Mouse (Mus musculus) embryonic facial prominence, embryonic 11.5 days (tissue): Measurements from ENCODE around the gene Ttbk2. TPM values are rescaled to one million over a fixed set of nuclear protein-coding genes. Genes with fewer than 3 reads are reported as not detected.
A peak's percentile ranks its signal among the peaks of the same experiment; 100 is the strongest.

Experiments
- ATAC-seq: fragments of 200-750 bp; cut with Nextera tagmentation; replicated peaks from 2 replicates; pipeline ENCODE4 v1.8.0; 2017; ENCODE audit warnings: low read depth; ENCODE audit not compliant: insufficient number of reproducible peaks, low FRiP score, low TSS enrichment
- DNase-seq: peaks from one replicate; pipeline ENCODE4 v3.0.0-alpha.2; 2015; ENCODE audit warnings: low spot score
- H3K27ac ChIP-seq: fragments of 300-500 bp; sonication (generic); replicated peaks from 2 replicates; pipeline ENCODE4 v1.5.1; 2014; ENCODE audit warnings: mild to moderate bottlenecking, low read depth, low read length, control low read depth
- H3K27me3 ChIP-seq: fragments of 300-500 bp; sonication (generic); 2 replicates; pipeline ENCODE4 v1.6.1; 2014; ENCODE audit warnings: mild to moderate bottlenecking, low read length, moderate library complexity, mixed read lengths; ENCODE audit not compliant: control insufficient read depth, insufficient read depth
- H3K36me3 ChIP-seq: fragments of 300-500 bp; sonication (generic); replicated peaks from 2 replicates; pipeline ENCODE4 v1.6.1; 2014; ENCODE audit warnings: low read depth, mild to moderate bottlenecking, low read length, moderate library complexity, mixed read lengths; ENCODE audit not compliant: control insufficient read depth, insufficient read depth
- H3K4me1 ChIP-seq: fragments of 300-500 bp; sonication (generic); 2 replicates; pipeline ENCODE4 v1.6.1; 2014; ENCODE audit warnings: low read length, mixed read lengths; ENCODE audit not compliant: control insufficient read depth, insufficient read depth
- H3K4me2 ChIP-seq: fragments of 300-500 bp; sonication (generic); 2 replicates; pipeline ENCODE4 v1.6.1; 2014; ENCODE audit warnings: low read depth, mild to moderate bottlenecking, control low read depth, low read length, moderate library complexity
- H3K4me3 ChIP-seq: fragments of 300-500 bp; sonication (generic); 2 replicates; pipeline ENCODE4 v1.5.1; 2014; ENCODE audit warnings: low read depth, low read length, control low read depth
- H3K9ac ChIP-seq: fragments of 300-500 bp; sonication (generic); replicated peaks from 2 replicates; pipeline ENCODE4 v1.6.1; 2014; ENCODE audit warnings: mild to moderate bottlenecking, control low read depth, low read length
- H3K9me3 ChIP-seq: fragments of 300-500 bp; sonication (generic); replicated peaks from 2 replicates; pipeline ENCODE4 v1.6.1; 2016; ENCODE audit warnings: mild to moderate bottlenecking, low read length, inconsistent platforms, mixed read lengths; ENCODE audit not compliant: control insufficient read depth
- WGBS: fragments of 180-500 bp; shearing (Covaris S2); extraction: QIAGEN DNeasy Blood & Tissue Kit; methylation state at CpG from one replicate; pipeline ENCODE4 v1.1.7; 2014; 5-methylcytosine and 5-hydroxymethylcytosine counted together
- polyA plus RNA-seq: library from polyadenylated mRNA; unstranded; fragments of >200 nt; fragmentation: Nextera tagmentation; extraction: Ambion mirVana; gene quantifications from 2 replicates; pipeline ENCODE4 v1.2.1, GENCODE M21; 2014

Ttbk2 gene
- 5.5 and 6.4 TPM in 2 replicates for polyA plus RNA-seq

DNA sequence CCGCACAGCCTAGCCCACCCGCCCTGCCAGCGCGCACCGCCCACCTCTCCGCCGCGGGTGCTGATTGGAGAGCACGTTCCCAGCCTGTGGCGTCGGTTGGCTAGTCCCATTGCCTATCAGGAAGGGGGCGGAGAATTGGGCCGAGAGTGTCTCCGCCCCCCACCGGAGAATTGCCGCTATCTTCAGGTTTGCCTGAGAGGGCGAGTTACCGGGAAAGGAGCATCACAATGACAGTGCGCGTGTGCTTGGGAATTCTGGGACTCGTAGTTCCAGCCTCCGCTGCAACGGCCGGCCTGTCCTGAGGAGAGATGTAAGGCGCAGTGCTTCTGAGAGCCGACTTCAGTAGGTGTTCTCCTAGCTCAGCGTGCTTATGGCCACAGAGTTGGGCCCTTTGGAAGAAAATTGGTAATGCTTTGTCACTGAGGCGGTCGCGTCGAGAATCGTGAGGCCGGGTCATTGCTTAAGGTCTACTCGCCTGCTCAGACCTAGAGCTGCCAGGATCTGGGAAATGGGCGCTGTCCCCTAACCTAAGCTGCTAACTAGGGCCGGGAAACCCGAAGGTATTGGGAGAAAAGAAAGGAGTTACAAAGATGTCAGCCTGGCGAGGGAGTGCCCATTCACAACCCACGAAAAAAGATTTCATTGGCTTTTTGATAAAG lies at the start of gene Ttbk2:
Gene Ttbk2, minus strand, starts transcription at position 181 of the 659 bp plus-strand sequence.
- Histone ChIP-seq H3K27ac (peak within 1 kb of the TSS; percentile 13; the same call in 1 of the 2 replicates), H3K4me3 (peak within 1 kb of the TSS; percentile 79), H3K4me1 (no peaks in the 10 kb centered on the region), H3K36me3 (no peaks in the 10 kb centered on the region), H3K27me3 (no peaks in the 10 kb centered on the region), H3K9ac (peak within 1 kb of the TSS; percentile 81), H3K4me2 (peak within 1 kb of the TSS; percentile 82), H3K9me3 (no peaks in the 10 kb centered on the region)
- DNase-seq = peak; percentile 98
- peak; percentile 100 for ATAC-seq
- under 1% methylated on average over 39 of the region's 39 CpGs for WGBS

DNA sequence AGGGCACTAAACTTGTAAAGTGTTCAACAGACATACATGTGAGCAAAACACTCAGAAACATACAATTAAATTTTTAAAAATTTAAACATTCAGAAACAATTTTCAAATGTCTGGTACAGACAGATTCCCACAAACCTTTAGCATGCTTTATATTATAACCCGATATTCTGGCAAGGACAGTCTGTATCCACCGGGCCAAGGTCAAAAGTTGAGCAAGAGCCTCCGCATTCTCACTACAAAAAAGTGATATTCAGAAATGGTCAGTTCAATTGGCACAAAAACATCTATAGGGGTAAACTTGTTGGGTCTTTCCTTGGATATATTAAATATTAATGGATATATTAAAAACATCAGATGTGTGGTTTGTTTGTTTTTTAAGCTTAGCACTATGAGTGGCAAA lies 46.0 kb upstream of the Ttbk2 start:
- 95% methylated on average over 3 of the region's 3 CpGs for whole genome bisulfite sequencing
- Histone ChIP-seq H3K9me3 (no peaks in the 10 kb centered on the region), H3K4me1 (no peaks in the 10 kb centered on the region), H3K36me3 (peaks cover 5% of the 10 kb centered on the region), H3K4me3 (no peak overlapping the region), H3K4me2 (no peak overlapping the region), H3K27ac (no peak overlapping the region), H3K9ac (no peak overlapping the region), H3K27me3 (no peaks in the 10 kb centered on the region)
- ATAC-seq = no peak
- DNase-seq = no peak

DNA sequence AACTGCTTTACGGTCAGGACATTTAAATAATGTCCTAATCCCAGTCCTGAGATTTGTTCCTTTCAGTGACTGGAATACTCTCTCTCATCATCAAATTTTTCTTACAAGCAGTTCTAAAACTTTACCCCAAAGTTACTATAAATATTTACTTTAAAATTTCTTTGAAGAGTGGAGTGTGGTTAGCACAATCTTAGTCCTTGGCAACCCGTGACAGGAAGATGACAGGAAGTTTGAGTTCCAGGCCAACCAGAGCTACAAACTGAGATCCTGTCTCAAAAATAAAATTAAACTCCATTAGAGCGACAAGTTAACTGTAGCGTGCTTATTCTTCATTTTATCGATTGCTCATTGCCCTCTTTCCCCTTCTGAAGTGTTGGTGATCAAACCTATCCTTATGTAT lies 37.2 kb upstream of the Ttbk2 start:
- DNase-seq = no peak
- ATAC-seq = no peak
- Histone ChIP-seq H3K9me3 (no peaks in the 10 kb centered on the region), H3K4me2 (no peak overlapping the region), H3K9ac (no peak overlapping the region), H3K27me3 (no peaks in the 10 kb centered on the region), H3K4me3 (no peak overlapping the region), H3K27ac (no peak overlapping the region), H3K4me1 (no peaks in the 10 kb centered on the region), H3K36me3 (peaks cover 2% of the 10 kb centered on the region)
- 91% methylated on average over 5 of the region's 5 CpGs for WGBS

DNA sequence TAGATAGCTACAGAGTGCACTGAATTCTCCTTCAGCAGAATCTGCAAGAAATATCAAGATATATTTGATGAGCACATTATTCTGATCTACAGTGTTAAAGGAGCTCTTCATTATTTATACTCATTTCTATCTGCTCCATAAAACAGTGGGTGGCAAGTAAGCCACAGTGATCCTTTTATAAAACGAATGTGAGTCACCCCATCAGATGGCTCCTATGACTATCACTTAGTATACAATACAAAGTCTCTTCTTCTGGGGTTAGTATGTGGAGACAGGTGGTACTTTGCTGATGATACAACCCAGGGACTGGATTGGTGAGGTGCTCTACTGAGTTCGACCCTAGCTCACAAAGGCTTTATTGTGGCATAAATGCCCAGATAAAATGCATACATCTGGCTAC lies 22.8 kb upstream of the Ttbk2 start:
- no peak overlapping the region for H3K4me2 ChIP-seq
- no peak for DNase-seq
- H3K9ac ChIP-seq = no peak overlapping the region
- no peak for ATAC-seq
- H3K36me3 ChIP-seq = no peaks in the 10 kb centered on the region; the same call in 1 of the 2 replicates
- no peaks in the 10 kb centered on the region for H3K27me3 ChIP-seq
- H3K4me3 ChIP-seq = no peak overlapping the region
- no peak overlapping the region for H3K27ac ChIP-seq
- H3K4me1 ChIP-seq = no peaks in the 10 kb centered on the region
- WGBS = 76% methylated on average over 2 of the region's 2 CpGs
- no peaks in the 10 kb centered on the region for H3K9me3 ChIP-seq

DNA sequence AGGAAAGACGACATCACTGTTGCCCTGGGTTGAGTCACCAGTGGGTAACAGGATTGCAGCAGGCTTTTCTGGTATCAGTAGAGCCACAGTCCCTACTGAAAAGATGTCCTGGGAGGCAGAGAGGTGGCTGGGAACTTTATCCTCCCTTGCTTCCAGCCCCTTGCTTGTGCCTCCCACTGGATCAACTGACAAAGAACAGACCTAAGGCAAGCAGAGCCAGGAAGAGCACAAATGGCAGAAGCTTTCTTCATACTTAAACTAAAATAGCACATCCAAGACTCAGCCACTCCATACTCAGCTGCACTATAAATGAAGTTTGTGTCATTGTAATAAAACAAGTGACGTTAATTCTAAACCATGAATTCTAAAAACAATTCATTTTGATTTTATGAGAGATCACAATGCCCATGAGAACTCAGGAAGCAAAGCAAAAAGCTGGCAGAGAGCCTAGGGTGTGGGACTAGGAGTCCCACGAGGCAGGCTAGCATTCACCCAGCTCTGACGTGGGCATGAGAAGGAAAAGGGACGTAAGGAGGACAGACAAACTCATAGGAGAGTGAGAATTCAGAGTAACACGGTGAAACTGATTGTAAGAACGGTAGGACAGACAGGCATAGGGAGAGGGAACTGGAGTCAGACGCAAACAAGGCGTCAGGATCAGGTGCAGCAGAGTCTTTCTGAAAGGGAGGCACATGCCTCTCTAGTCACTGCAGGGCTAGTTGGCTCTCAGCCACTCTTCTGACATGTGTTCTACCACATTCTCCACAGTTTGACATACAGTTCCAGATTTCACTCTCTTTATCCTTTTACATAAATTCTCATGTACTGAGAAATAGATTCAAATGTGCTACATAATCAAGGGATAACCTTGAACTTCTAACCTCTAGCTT lies 21.3 kb upstream of the Ttbk2 start:
- H3K9me3 ChIP-seq = no peaks in the 10 kb centered on the region
- DNase-seq = no peak
- 90% methylated on average over 9 of the region's 9 CpGs for WGBS

DNA sequence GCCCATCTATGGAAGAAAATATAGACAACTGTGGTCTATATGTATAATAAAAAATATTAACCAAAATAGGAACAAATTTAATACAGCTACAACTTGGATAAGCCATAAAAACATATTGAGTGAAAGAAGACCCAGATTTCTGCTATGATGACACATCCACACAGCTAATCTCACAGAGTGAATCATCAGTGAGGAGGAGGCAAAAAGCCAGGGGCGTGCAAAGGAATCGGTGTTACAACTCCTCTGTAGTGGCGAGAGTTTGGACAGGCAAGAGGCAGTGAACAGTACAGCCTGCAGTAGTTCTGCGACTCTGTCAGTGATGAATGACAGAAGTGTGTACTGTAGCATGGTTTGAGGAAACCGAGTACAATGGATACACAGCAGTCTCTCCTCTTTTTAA lies 16.9 kb upstream of the Ttbk2 start:
- Histone ChIP-seq H3K4me3 (no peak overlapping the region), H3K9me3 (no peaks in the 10 kb centered on the region), H3K9ac (no peak overlapping the region), H3K27me3 (no peaks in the 10 kb centered on the region), H3K4me2 (no peak overlapping the region), H3K27ac (no peak overlapping the region), H3K4me1 (no peaks in the 10 kb centered on the region), H3K36me3 (no peaks in the 10 kb centered on the region)
- no peak for DNase-seq
- WGBS = 91% methylated on average over 5 of the region's 5 CpGs
- no peak for ATAC-seq

More for the DNA sequence above, 21.3 kb upstream of the Ttbk2 start:
- Histone ChIP-seq H3K27ac (no peak overlapping the region), H3K36me3 (no peaks in the 10 kb centered on the region; the same call in 1 of the 2 replicates), H3K9ac (no peak overlapping the region), H3K4me3 (no peak overlapping the region), H3K4me1 (no peaks in the 10 kb centered on the region), H3K4me2 (no peak overlapping the region), H3K27me3 (no peaks in the 10 kb centered on the region)
- ATAC-seq = no peak

DNA sequence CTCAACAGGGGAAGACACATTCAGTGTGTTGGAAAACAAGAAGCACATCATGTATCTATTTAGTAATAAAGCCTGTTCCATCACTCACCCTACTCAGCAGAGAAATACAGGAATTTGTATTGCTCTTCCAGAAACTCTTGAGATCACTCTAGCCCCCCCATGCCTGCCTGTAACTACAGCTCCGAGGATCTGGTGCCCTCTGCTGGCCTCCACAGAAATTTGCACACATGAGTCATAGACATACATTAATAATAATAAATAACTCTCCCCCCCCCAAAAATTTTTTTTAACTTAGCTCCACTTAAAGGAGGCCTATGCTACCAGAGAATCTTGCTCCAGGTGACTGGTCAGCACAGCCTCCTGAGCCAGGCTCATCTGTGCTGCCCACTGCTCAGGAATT lies 16.2 kb upstream of the Ttbk2 start:
- Histone ChIP-seq H3K27ac (no peak overlapping the region), H3K4me2 (no peak overlapping the region), H3K4me3 (no peak overlapping the region), H3K27me3 (no peaks in the 10 kb centered on the region), H3K9me3 (no peaks in the 10 kb centered on the region), H3K36me3 (no peaks in the 10 kb centered on the region), H3K4me1 (no peaks in the 10 kb centered on the region), H3K9ac (no peak overlapping the region)
- WGBS = 19% methylated on average over 1 of the region's 1 CpGs
- no peak for ATAC-seq
- DNase-seq = peak; percentile 59

DNA sequence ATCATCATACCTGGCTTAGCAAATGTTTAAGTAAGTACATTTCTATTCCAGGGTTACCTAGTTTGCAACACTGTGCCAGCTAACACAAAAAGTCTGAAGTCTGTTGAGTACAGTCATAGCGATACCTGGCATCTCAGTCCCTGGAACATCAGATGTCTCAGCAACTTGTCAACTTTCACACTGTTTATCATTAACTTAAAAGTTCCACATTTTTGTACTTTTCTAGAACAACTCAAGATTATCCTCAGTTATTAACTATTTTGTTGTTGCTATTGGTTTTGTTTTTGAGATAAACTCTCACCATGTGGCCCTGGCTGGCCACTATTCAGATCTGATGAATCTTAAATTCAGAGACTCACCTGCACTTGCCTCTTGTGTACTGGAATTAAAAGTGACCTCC lies 13.0 kb upstream of the Ttbk2 start:
- Histone ChIP-seq H3K4me1 (no peaks in the 10 kb centered on the region), H3K4me3 (no peak overlapping the region), H3K4me2 (no peak overlapping the region), H3K27ac (no peak overlapping the region), H3K9ac (no peak overlapping the region), H3K9me3 (no peaks in the 10 kb centered on the region), H3K36me3 (no peaks in the 10 kb centered on the region), H3K27me3 (no peaks in the 10 kb centered on the region)
- ATAC-seq = no peak
- WGBS = 93% methylated on average over 1 of the region's 1 CpGs
- no peak for DNase-seq
